Mouse (Mus musculus) MN1 (cell line): Measurements from ENCODE around the gene Rybp.

Source experiments
- DNase-seq: peaks from one replicate; pipeline ENCODE4 v3.0.0-alpha.2; 2016; ENCODE audit warnings: low spot score

The Rybp gene

DNA sequence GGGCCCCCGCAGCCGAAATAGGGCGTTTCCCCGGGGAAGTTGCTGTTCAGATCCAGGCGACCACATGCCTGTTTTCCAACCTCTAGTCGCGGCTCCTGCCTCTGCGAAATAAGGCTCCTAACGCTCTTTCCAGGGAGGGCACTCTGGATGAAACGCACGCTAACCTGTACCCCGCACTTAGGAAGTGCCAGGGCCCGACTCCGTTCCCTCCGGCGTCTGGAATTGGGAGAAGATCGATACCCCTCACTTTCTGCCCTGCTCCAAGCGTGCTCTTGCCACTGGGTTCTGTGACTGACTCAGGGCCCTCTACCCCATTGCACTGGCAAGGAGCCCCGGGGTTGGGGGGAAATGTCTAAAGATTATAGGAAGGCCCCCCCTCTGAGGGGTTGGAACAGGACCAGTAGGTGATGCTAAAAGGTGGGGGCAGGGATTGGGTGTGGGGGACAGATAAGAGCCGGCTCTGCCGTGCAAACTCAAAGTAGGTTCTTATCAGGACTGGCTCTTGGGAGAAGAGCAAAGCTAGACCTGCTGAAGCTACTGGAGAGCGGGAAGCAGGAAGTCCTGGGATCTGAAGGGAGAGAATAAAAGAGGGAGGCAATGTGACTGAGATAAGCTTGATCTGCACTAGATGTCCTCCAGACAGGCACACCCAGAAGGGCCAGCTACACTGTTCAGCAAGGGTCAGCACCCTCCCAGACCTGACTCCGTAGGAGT lies 888 bp upstream of the Rybp start:
- peak; percentile 26 for DNase-seq

DNA sequence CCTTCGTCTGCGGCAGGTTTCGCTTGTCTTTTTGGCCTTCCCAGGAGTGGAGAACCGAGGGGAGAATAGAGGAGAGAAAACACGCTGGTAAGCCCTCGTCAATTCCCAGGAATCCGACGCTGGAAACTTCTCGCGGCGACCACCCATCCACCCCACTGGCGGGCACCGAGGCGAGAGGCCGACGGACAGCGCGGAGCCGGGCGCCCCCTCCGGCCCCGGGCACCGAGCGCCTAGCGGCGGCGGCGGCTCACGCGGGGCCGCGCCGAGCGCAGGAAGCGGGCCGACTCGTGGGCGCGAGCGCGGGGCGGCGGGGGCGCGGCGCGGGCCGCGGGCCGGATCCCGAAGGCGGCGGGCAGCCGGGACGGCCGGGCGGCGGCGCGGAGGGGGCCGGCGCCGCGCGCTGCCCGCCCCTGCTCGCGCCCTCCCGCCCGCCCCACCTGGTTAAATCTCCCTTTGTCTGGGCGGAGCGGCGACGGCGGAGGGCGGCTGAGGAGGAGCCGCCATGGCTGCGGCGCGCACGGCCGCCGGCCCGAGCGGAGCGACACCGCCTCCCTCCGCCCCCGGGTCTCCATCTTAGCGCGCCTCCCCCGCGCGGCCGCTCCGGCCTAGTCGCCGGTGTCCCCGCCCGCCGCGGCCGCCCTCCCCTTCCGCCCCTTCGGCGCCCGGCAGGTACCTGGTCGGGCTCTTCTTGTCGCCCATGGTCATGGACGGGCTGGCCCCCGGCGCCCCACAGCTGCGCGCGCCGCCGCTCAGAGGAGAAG lies 532 bp downstream of the Rybp start:
- DNase-seq, result peak; percentile 67

DNA sequence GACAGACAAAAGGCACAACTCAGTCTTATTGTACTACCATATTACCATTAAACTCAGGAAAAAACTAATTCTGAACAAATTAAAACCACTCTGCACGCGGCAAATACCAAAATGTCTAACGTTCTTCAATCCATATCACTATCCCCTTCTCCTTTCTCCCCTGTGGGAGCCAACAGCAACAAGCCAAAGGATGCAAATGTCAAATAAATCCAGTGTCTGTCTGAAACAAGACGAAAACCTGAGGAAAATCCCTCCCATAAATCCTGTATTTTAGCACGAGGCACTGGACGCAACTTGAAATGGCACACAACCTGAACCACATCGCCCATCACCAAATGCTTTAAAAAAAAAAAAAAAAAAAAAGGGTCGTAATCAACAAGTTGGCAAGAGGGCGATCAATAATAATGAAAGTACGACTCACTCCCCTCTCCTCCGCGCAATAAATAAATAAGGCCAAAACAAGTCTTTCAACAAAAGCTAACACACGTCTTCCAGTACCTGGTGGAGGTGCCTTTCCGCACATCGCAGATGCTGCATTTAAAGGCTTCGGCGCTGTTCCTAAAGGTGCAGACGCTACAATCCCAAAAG lies 1.2 kb downstream of the Rybp start:
- no peak for DNase-seq

DNA sequence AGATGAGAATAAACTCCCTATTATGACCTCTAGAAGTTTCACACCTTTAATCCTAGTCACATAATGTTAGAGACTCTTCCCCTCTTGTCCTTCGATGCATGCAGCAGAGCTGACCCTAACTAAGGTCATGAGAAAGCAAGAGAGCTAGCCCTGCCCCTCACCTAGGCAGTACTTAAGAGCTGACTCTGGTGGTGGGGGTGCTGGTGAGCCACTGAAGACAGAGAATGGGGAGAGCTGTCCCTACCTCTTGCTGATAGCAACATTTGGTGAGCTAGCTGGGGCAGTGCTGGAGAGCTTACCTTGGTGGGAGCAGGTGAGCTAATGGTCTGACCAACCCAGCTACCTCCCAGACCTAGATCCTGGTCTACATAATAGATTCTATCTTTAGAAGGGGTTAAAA lies 8.4 kb downstream of the Rybp start:
- no peak for DNase-seq

DNA sequence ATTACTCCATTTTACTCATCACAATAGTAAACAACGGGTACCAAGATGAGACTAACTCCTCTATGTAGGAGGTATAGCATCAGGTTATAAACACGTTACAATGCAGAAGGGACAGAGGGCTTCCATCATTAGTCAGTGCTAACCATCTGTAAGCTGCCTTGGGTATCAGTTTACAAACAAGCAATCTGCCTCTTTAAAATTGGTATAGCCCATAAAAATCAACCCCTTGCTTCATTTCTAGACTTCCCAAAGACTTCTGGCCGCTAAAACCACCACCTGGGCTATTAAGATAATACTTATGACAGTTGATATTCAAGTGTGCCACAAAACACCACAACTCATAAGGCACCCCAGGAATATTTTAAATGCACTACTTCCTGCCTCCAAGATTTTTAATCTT lies 10.9 kb downstream of the Rybp start:
- DNase-seq, result no peak

DNA sequence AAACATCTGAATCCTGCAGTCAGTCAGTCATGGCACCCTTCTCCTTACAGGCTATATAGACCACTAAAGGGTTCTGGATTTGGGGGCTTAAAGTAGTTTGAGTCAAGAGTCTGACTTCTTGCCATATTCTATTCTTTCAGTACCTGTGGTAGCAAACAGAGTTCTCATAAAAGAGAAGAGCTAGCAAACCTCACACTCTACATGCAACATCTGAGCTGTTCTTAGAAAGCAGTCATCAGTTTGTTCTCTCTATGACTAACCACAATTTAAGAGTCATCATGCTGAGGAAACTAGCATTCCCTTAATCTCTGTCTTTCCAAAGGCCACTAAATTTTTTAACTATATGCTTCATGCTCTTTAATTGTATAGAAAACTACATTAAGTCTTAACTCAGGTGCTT lies 11.6 kb downstream of the Rybp start:
- no peak for DNase-seq

DNA sequence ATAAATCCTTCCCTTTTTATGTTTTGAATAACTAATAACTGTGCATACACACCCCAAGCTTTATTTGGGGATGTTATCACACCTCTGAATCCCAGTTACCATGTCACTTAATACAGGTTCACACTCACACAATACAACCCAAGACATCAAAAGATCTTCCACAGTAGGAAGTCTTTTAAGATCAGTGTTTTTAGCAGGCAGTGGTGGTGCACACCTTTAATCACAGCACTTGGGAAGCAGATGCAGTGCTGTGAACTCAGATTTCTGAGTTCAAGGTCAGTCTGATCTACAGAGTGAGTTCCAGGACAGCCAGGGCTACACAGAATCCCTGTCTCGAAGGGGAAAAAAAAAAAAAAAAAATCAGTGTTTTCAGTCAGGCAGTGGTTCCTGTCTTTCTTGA lies 13.7 kb downstream of the Rybp start:
- no peak for DNase-seq

DNA sequence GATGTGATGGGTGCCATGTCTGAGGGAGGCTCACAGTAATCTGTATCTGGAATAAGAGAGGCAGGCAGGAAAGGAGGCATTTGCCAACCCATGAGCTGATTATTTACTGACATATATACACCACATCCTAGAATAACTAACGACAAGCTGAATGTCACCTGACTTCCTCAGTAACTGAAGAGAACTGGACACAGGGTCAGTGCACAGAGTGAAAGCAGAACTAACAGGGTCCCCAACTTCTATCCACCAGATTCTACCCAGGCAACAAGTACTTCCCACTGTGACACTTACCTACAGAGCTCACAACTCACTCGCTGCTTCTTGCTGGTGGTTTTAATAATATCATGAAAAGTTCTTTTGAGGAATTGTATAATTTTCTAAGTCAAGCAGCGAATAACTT lies 15.3 kb downstream of the Rybp start:
- DNase-seq, result no peak

DNA sequence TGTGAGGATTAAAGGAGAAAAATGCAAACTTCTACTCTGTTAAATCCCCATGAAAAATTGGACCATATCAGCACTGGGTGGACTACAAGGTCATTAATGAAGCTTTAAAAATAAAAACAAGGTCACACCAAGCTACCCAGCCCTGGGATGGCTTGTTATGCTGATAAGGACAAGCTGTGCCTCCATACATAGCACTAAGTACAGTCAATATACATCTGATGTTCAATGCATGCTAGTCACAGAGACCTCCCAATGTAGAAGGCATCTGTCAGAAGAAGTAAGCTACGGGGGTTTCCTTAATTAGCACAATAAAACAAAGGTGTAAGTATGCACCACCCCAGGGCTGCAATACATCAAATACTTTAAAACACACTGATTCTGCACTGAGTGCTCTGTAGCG lies 16.5 kb downstream of the Rybp start:
- DNase-seq, result no peak

DNA sequence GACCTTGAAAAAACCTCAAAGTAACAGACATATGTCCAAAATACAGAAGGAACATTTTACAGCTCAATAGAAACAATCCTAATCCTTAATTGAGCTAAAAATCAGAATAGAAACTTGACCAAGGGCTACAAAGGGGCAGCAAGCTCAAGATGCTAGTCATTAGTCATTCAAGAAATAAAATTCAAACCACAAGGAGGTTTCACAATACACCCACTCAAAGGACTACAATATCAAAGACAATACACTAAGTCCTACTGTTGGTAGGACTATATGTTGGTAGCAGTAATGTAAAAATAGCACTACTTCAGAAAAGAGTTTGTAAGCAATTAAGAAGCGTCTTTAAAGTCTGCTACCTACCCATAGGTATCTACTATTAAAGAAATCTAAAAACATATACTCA lies 27.7 kb downstream of the Rybp start:
- no peak for DNase-seq

DNA sequence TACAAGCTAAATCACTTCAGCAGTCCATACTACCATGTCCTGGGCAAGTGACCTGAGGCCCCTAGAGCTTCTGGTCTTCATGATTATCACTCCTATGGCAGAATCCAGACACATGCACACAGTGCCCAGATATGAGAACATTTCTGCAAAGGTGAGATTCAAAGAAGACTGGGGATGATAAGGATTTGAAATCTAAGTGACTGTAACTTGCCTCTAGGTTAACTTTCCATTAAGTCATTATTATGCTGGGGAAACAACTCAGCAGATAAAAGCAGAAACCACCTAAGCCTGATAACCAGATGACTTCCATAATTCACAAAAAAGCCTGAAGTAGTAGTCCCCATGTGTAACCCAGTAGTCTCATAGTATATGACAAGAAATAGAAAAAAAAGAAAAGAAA lies 29.0 kb downstream of the Rybp start:
- DNase-seq, result no peak

DNA sequence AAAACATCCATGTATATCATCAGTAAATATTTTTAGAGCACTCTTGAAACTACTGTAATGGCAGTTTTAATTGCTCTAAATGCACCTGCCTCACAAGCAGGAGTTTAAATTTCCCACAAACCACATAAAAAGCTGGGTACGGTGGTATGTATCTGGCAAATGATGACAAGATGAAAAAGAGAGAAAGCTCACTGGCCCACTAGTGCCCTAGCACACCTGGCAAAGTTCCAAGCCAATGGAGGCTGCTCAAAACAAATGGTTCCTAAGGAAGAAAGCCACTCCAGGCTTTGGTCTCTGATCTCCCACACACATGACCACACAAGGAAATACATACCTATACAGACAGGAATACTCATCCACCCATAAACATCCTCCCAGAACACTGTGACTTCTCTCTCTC lies 31.9 kb downstream of the Rybp start:
- DNase-seq, result no peak

DNA sequence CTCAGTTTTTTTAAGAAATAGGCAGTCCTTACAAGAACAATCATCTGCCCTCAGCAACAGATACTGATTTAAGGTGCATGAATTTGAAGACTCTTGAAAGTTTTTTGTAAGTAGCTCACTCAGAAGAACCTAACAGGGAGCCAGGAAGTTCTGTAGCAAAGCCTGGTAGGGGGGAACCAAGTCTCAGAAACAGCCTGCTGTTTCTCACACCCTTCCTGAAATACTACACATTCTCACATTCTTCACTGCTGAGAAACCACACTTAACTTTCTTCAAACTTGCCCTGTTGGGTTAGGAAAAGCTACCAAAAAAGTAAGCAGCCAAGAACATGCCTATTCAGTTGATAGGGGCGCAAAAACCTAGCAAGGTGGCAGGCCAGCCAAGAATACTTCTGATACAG lies 32.6 kb downstream of the Rybp start:
- no peak for DNase-seq

DNA sequence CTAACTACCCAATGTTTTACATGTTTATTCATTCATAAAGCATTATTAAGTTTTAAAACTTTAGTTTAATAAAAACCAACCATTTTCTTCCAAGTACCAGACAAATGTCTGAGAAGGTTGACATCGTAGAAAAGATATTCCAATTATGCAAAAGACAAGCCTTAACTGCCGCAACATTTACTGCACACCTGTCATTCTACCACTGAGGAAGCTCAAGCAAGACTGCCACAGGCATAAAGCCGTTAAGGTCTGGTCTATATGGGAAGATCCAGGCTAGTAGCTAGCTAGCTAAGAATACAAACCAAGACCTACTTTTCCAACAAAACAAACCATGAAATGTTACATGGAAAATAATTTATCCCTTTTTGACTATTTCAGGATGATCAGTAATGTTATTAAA lies 42.8 kb downstream of the Rybp start:
- DNase-seq, result no peak

DNA sequence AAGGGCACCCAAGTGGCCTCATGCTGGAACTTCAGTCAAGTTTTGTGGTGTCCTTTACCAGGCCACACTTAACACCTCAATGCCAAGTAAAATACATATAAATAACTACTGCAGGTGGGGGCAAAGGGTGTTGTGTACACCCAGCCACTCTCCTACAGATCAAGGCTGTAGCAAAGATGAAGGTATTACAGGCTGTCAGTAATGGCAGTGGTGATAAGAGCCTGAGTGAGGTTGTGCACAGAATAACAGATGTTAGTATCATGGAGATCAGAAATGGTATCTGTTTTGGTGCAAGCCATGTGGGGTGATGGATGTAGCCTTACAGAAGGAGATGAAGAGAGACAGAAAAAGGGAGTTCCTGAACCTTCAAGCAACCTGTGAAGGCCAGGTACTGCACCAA lies 52.2 kb downstream of the Rybp start:
- no peak for DNase-seq

DNA sequence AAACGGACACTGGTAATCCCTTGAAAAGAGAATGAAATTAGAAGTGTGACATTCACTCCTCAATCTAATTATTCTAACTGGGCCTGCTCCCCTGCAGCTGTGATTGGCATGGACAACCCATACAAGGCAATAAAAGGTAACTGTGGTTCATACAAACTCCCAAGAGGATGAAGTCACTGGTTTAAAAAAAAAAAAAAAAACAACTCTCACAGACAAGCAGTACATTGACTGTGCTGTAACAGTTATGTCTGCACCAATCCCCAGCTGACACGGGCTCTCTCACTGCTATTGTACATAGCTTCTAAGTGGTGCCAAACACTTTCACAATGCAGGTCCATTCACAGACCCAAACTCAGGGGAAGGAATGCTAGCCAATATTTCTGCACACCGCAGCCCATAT lies 53.8 kb downstream of the Rybp start:
- DNase-seq, result peak; percentile 87

DNA sequence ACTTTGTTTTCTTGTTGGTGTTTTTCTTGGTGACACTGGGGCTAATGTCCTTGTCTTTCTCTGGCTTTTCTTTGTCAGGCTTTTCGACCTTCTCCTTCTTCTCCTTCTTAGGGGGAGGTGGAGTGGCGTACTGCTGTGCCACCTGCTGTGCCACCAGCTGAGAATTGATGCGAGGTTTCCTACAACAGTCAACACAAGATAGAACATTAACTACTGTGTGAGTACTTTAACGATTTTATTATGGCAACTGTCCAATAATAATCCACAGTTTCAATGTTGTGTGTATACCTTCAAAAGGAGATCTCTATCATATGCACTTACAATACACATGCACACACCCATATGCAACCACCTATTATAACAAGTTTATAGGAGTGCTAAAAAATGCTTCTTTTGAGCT lies 54.2 kb downstream of the Rybp start:
- DNase-seq, result no peak

DNA sequence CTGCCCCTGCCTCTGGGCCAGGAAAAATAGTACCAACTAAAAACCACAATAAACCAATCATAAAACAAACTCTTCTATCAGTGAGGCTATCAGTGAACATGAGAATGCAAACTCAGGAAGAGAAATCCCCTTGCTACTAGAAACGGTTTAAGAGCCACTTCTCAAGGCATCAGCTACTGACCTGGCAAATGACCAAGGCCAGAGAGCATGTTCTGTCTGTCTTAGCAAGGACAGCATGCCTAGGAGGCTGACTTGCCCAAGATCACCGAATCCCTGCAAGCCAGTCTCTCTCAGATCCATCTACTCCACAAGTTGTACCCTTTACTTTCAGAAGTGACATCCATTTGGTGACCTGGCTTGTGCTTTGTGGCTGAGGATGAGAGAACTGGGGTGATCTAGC lies 61.1 kb downstream of the Rybp start:
- no peak for DNase-seq

DNA sequence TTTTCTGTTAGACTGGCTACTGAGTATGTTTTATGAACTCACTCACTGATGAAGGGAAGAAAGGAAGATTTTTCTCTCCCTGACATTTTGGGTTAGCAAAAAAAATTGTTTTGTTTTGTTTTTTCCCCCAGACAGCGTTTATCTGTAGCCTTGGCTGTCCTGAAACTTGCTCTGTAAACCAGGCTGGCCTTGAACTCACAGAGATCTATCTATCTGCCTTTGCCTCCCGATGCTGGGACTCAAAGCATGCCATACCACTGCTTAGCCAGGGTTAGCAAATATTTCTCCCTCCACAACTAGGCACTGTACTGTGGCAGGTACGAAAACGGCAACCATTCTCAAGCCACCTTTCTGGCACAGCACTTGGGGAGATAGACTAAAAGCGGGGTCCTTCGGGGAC lies 63.4 kb downstream of the Rybp start:
- no peak for DNase-seq

DNA sequence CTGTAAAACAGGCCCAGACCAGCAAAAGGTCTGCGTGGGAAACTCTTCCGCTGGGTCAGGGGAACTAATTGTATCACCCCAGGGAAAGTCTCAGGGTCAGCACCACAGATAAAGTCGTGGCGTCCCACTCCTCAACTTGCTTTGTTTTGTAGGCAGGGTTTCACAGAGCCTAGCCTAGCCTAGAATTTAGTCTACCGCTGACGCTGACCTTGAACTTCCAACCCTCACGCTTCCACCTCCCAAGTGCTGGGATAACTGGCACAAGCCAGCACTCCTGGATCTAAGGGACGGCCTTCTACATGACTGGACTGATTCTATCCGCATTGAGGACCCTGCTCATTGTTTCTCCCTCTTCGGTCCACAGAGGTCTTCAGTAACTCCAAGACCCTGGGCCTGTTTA lies 63.9 kb downstream of the Rybp start:
- DNase-seq, result no peak

DNA sequence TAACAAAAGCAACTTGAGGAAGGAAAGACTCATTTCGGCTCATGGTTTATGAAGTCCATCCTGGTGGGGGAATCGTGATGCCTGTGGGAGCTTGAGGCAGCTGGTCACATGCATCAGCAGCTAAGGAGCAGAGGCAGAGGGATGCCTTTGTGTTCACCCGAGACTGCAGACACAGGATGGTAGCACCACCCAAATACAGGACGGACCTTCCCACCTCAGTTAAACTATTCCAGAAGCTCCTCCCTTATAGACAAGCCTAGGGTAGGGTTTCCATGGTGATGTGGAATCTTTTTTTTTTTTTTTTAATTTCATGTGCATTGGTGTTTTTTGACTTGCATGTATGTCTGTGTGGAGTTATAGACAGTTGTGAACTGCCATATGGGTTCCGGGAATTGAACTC lies 64.4 kb downstream of the Rybp start:
- DNase-seq, result no peak

DNA sequence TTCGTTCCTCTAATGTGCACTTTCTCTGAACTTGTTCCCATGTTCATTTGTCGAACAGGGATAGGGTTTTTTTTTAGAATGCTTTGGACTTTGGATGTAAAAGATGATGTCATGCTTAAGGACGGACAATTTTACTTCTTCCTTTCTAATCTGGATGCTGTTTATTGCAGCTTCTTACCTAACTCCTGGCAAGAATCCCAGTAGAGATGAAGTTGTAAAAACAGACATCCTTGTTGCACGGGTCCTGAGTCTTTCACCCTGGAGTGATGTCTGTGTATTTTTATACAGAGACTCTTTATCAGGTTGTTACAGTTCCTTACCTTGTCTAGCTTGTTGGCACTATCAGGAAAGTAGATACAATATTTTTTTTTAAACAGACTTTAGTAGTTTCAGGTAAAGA lies 65.5 kb downstream of the Rybp start:
- DNase-seq, result peak; percentile 71

DNA sequence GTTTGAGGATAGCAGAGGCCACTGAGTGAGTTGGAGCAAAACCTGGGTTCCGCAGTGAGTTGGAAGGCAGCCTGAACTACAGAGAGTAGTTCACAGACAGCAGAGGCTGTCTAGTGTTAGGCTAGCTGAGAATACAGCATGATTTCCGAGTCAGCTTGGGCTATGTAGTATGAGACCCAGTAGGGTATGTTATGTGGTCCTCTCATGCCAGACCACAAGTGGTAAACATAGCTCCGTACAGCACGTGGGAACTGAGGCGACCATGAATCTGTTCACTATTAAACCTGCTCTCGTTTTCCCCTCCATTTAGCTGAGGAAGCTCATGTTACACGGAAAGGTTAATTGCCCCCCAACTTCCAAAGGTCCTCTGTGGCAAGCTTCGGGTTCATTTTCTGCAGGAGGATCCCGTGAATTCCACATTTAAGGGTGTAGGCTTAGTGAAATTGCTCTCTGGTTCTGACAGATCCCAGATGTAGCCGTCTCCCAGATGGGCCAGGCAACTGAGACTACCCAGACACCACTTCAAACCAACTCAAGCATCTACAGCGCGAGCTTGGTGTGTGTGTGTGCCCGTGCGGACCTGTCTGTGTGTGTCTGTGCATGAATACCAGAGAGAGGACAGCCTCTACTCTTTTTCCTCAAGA lies 66.2 kb downstream of the Rybp start:
- peak; percentile 68 for DNase-seq
